Mouse (Mus musculus) kidney, postnatal 25 days (tissue): Measurements from ENCODE around the gene Gm20826.
"Not testable (repeated sequence)": the region's sequence is repeated elsewhere in the genome, so short reads cannot be mapped to it uniquely, and the experiment has no call there.

ENCODE experiments used
- DNase-seq, 2 experiments: peaks; one replicate each; pipeline ENCODE4 v3.0.0; 2021; ENCODE audit warnings: mixed read lengths in 2 of 2

Gene Gm20826

GRCm38 (mm10) chrY:7638389-7638788 lies at the start of gene Gm20826:
TSS of gene Gm20826 (minus strand) at chrY:7638489.
- not testable (repeated sequence) for DNase-seq
